Mouse (Mus musculus): ENCODE data around the gene Shank1. TPM values are rescaled to one million over a fixed set of nuclear protein-coding genes. Genes with fewer than 3 reads are reported as not detected.

Shank1 gene
- polyA plus RNA-seq, 2 experiments: 4.3 to 13.6 TPM

DNA sequence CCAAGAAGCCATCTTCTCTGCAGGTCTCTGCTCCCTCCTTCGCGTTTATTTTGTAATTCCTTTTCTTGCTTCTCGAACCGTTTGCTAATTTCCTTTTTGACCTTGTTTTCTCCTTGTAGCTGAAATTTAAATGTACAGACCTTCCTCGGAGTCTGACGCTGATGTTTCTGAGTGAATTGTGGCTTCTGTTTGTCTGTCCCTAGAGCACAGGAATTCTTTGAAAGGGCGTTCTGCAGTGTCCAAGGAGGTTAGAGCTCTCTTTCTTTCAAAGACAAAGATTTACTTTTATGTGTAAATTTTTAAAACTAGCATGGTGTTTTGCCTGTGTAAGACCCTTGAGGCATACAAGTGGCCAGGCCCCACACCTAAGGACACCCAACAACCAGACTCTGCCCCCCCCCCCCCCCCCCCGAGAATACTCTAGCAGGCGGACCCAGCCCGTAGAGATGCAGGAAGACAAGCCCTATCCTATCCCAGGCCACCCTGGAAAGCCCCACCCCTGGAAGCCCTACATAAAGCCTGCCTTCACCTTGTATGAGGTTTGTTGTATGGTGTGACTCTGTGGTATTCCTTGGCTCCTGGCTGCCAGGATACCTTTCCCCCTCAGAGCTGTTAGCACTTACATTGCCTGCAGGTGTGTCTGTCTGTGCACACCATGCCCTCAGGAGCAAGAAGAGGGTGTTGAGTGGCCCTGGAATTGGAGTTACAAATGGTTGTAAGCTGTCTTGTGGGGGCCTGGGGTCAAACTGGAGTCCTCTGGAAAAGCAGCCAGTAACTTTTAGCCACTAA, 33.4 kb upstream of the Shank1 start:
- Histone ChIP-seq H3K4me2 (replicated peaks; ENCODE audit: low read depth, low read length, severe bottlenecking) (no peak overlapping the region), H3K4me1 (ENCODE audit: control insufficient read depth, insufficient read depth, low read length) (no peaks in the 10 kb centered on the region), H3K27ac (replicated peaks; ENCODE audit: low read depth, low read length) (no peak overlapping the region), H3K9ac (ENCODE audit: low read depth, low read length, severe bottlenecking) (no peak overlapping the region), H3K36me3 (ENCODE audit: control insufficient read depth, insufficient read depth, low read length) (no peaks in the 10 kb centered on the region), H3K27me3 (ENCODE audit: control insufficient read depth, insufficient read depth, low read length) (peaks cover 3% of the 10 kb centered on the region; the same call in 1 of the 2 replicates), H3K4me3 (replicated peaks; ENCODE audit: low read length) (no peak overlapping the region), H3K9me3 (ENCODE audit: control insufficient read depth, low read length) (no peaks in the 10 kb centered on the region)
- 77% methylated on average over 10 of the region's 10 CpGs for WGBS
- ATAC-seq (ENCODE audit: low FRiP score, low read depth) (no peak), DNase-seq (ENCODE audit: low spot score) (no peak)
- no peak for TF ChIP-seq POLR2A (IDR thresholded peaks at IDR 0.05; ENCODE audit: borderline replicate concordance, extremely low read depth, insufficient read depth, insufficient read length)

DNA sequence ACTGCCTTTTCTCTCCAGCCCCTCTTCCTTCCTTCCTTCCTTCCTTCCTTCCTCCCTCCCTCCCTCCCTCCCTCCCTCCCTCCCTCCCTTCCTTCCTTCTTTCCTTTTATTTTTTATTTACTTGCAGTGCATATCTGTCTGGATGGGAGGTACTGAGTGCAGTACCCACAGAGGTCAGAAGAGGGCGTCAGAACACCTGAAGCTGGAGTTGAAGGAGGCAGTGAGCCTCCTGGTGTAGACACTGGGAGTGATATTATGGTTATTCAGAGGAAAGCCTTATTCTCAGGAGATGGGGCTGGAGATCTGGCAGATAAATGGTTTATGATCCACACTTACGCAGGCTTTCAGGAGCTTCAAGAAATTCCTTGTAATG, 32.8 kb upstream of the Shank1 start:
- TF ChIP-seq POLR2A (IDR thresholded peaks at IDR 0.05; ENCODE audit: borderline replicate concordance, extremely low read depth, insufficient read depth, insufficient read length): no peak
- DNase-seq (ENCODE audit: low spot score) (no peak), ATAC-seq (ENCODE audit: low FRiP score, low read depth) (no peak)
- no peak overlapping the region for H3K4me3 ChIP-seq (replicated peaks; ENCODE audit: low read length)
- H3K9me3 ChIP-seq (ENCODE audit: control insufficient read depth, low read length): no peaks in the 10 kb centered on the region
- H3K27ac ChIP-seq (replicated peaks; ENCODE audit: low read depth, low read length): no peak overlapping the region
- H3K4me2 ChIP-seq (replicated peaks; ENCODE audit: low read depth, low read length, severe bottlenecking): no peak overlapping the region
- 43% methylated on average over 2 of the region's 2 CpGs for WGBS
- no peaks in the 10 kb centered on the region for H3K4me1 ChIP-seq (ENCODE audit: control insufficient read depth, insufficient read depth, low read length)
- H3K27me3 ChIP-seq (ENCODE audit: control insufficient read depth, insufficient read depth, low read length): peaks cover 3% of the 10 kb centered on the region; the same call in 1 of the 2 replicates
- H3K36me3 ChIP-seq (ENCODE audit: control insufficient read depth, insufficient read depth, low read length): no peaks in the 10 kb centered on the region
- no peak overlapping the region for H3K9ac ChIP-seq (ENCODE audit: low read depth, low read length, severe bottlenecking)

DNA sequence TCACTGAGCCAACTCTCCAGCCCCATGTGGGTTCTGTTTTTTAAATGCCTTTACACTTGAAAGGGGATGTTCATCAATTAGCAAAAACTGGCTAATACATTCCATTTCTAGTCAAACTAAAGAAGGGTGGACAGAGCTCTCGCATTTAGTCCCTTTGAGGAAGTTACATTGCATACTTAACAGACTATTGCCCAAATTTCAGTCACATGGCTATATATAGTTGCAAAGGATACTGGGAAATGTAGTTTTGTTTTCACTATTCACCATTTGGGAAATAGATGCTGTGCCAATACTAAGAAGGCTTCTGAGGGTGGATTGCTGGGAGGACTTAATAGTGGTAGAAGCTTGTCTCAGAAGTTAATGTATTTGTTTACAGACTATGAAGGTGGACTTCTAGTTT, 29.1 kb upstream of the Shank1 start:
- H3K27me3 ChIP-seq (ENCODE audit: control insufficient read depth, insufficient read depth, low read length): no peaks in the 10 kb centered on the region
- DNase-seq (ENCODE audit: low spot score) (no peak), ATAC-seq (ENCODE audit: low FRiP score, low read depth) (no peak)
- WGBS: 59% methylated on average over 1 of the region's 1 CpGs
- no peaks in the 10 kb centered on the region for H3K4me1 ChIP-seq (ENCODE audit: control insufficient read depth, insufficient read depth, low read length)
- H3K9ac ChIP-seq (ENCODE audit: low read depth, low read length, severe bottlenecking): no peak overlapping the region
- H3K36me3 ChIP-seq (ENCODE audit: control insufficient read depth, insufficient read depth, low read length): no peaks in the 10 kb centered on the region
- H3K9me3 ChIP-seq (ENCODE audit: control insufficient read depth, low read length): no peaks in the 10 kb centered on the region
- no peak for TF ChIP-seq POLR2A (IDR thresholded peaks at IDR 0.05; ENCODE audit: borderline replicate concordance, extremely low read depth, insufficient read depth, insufficient read length)
- no peak overlapping the region for H3K4me3 ChIP-seq (replicated peaks; ENCODE audit: low read length)
- H3K27ac ChIP-seq (replicated peaks; ENCODE audit: low read depth, low read length): no peak overlapping the region
- no peak overlapping the region for H3K4me2 ChIP-seq (replicated peaks; ENCODE audit: low read depth, low read length, severe bottlenecking)

GRCm38 (mm10) chr7:44281586-44281985, 28.5 kb upstream of the Shank1 start:
- Histone ChIP-seq H3K9ac (ENCODE audit: low read depth, low read length, severe bottlenecking) (no peak overlapping the region), H3K9me3 (ENCODE audit: control insufficient read depth, low read length) (no peaks in the 10 kb centered on the region), H3K4me2 (replicated peaks; ENCODE audit: low read depth, low read length, severe bottlenecking) (no peak overlapping the region), H3K4me1 (ENCODE audit: control insufficient read depth, insufficient read depth, low read length) (no peaks in the 10 kb centered on the region), H3K36me3 (ENCODE audit: control insufficient read depth, insufficient read depth, low read length) (no peaks in the 10 kb centered on the region), H3K27ac (replicated peaks; ENCODE audit: low read depth, low read length) (no peak overlapping the region), H3K4me3 (replicated peaks; ENCODE audit: low read length) (no peak overlapping the region), H3K27me3 (ENCODE audit: control insufficient read depth, insufficient read depth, low read length) (no peaks in the 10 kb centered on the region)
- ATAC-seq (ENCODE audit: low FRiP score, low read depth) (no peak), DNase-seq (ENCODE audit: low spot score) (no peak)
- 74% methylated on average over 7 of the region's 7 CpGs for WGBS
- TF ChIP-seq POLR2A (IDR thresholded peaks at IDR 0.05; ENCODE audit: borderline replicate concordance, extremely low read depth, insufficient read depth, insufficient read length): no peak

- H3K27me3 ChIP-seq (ENCODE audit: control insufficient read depth, insufficient read depth, low read length): no peaks in the 10 kb centered on the region
- no peak for DNase-seq (ENCODE audit: low spot score)
- H3K36me3 ChIP-seq (ENCODE audit: control insufficient read depth, insufficient read depth, low read length): no peaks in the 10 kb centered on the region
- H3K9me3 ChIP-seq (ENCODE audit: control insufficient read depth, low read length): no peaks in the 10 kb centered on the region
- WGBS: 85% methylated on average over 7 of the region's 7 CpGs
- no peak for TF ChIP-seq POLR2A (IDR thresholded peaks at IDR 0.05; ENCODE audit: borderline replicate concordance, extremely low read depth, insufficient read depth, insufficient read length)
- no peak overlapping the region for H3K27ac ChIP-seq (replicated peaks; ENCODE audit: low read depth, low read length)
- H3K4me3 ChIP-seq (replicated peaks; ENCODE audit: low read length): no peak overlapping the region
- no peaks in the 10 kb centered on the region for H3K4me1 ChIP-seq (ENCODE audit: control insufficient read depth, insufficient read depth, low read length)
- no peak overlapping the region for H3K4me2 ChIP-seq (replicated peaks; ENCODE audit: low read depth, low read length, severe bottlenecking)
- ATAC-seq (ENCODE audit: low FRiP score, low read depth): no peak
- no peak overlapping the region for H3K9ac ChIP-seq (ENCODE audit: low read depth, low read length, severe bottlenecking)
Measured at GRCm38 (mm10) chr7:44287760-44288159, 22.3 kb upstream of the Shank1 start.

All from limb, embryonic 14.5 days (tissue).